Mouse (Mus musculus): ENCODE results near the gene Chrng.
A peak's percentile ranks its signal among the peaks of the same experiment; 100 is the strongest.

Chrng gene

GRCm38 (mm10) chr1:87204465-87204864 is at the start of gene Chrng:
Gene Chrng (plus strand): TSS chr1:87204657.
- DNase-seq (ENCODE audit: low spot score) = no peak

- no peak for DNase-seq (ENCODE audit: low spot score)
Observed at GRCm38 (mm10) chr1:87155531-87156198, 48.8 kb upstream of the Chrng start.

- no peak for DNase-seq (ENCODE audit: low spot score)
Observed at GRCm38 (mm10) chr1:87156199-87156587, 48.3 kb upstream of the Chrng start, which contains the start of gene Ecel1. Gene Ecel1 (minus strand): TSS chr1:87156521.

- no peak for DNase-seq (ENCODE audit: low spot score)
Observed at GRCm38 (mm10) chr1:87159396-87159795, 45.1 kb upstream of the Chrng start.

GRCm38 (mm10) chr1:87164164-87164795 is 40.2 kb upstream of the Chrng start:
- DNase-seq (ENCODE audit: low spot score) = no peak

GRCm38 (mm10) chr1:87164796-87165184 is 39.7 kb upstream of the Chrng start:
- DNase-seq (ENCODE audit: low spot score) = no peak

GRCm38 (mm10) chr1:87170458-87170857 is 34.0 kb upstream of the Chrng start:
- DNase-seq (ENCODE audit: low spot score) = no peak

GRCm38 (mm10) chr1:87171312-87171711 is 33.1 kb upstream of the Chrng start:
- DNase-seq (ENCODE audit: low spot score) = no peak

- no peak for DNase-seq (ENCODE audit: low spot score)
Observed at GRCm38 (mm10) chr1:87172316-87172715, 32.1 kb upstream of the Chrng start.

GRCm38 (mm10) chr1:87174006-87174955 is 30.2 kb upstream of the Chrng start:
- peak; percentile 52 for DNase-seq (ENCODE audit: low spot score)

- DNase-seq (ENCODE audit: low spot score) = peak; percentile 8
Observed at GRCm38 (mm10) chr1:87175852-87176292, 28.6 kb upstream of the Chrng start.

GRCm38 (mm10) chr1:87180896-87181295 is 23.6 kb upstream of the Chrng start:
- no peak for DNase-seq (ENCODE audit: low spot score)

GRCm38 (mm10) chr1:87183013-87183412 is 21.4 kb upstream of the Chrng start, which contains the start of gene Prss56:
Gene Prss56 (plus strand): TSS chr1:87183313.
- no peak for DNase-seq (ENCODE audit: low spot score)

- no peak for DNase-seq (ENCODE audit: low spot score)
Observed at GRCm38 (mm10) chr1:87183998-87184750, 20.3 kb upstream of the Chrng start.

GRCm38 (mm10) chr1:87184751-87185139 is 19.7 kb upstream of the Chrng start:
- peak; percentile 64 for DNase-seq (ENCODE audit: low spot score)

- no peak for DNase-seq (ENCODE audit: low spot score)
Observed at GRCm38 (mm10) chr1:87185526-87185925, 18.9 kb upstream of the Chrng start.

GRCm38 (mm10) chr1:87186261-87187036 is 18.0 kb upstream of the Chrng start:
- no peak for DNase-seq (ENCODE audit: low spot score)

GRCm38 (mm10) chr1:87187037-87187355 is 17.5 kb upstream of the Chrng start:
- DNase-seq (ENCODE audit: low spot score) = peak; percentile 46

- no peak for DNase-seq (ENCODE audit: low spot score)
Observed at GRCm38 (mm10) chr1:87190429-87190828, 14.0 kb upstream of the Chrng start, which contains the start of gene Chrnd. Gene Chrnd (plus strand): TSS chr1:87190607.

- DNase-seq (ENCODE audit: low spot score) = no peak
Observed at GRCm38 (mm10) chr1:87197296-87197695, 7.2 kb upstream of the Chrng start.

Measured in lung, postnatal 25 days (tissue).